Mouse (Mus musculus): ENCODE results near the gene Mdfi. TPM values are rescaled to one million over a fixed set of nuclear protein-coding genes. Genes with fewer than 3 reads are reported as not detected.

Gene Mdfi
- polyA plus RNA-seq, 1 experiment, result 0.03 TPM

- Histone ChIP-seq H3K4me1 (ENCODE audit: control insufficient read depth) (no peaks in the 10 kb centered on the region), H3K9me3 (ENCODE audit: control insufficient read depth, low read length) (no peaks in the 10 kb centered on the region), H3K4me3 (replicated peaks) (no peak overlapping the region), H3K36me3 (ENCODE audit: control insufficient read depth) (no peaks in the 10 kb centered on the region), H3K27me3 (ENCODE audit: control insufficient read depth) (no peaks in the 10 kb centered on the region)
- TF ChIP-seq GATA1 (IDR thresholded peaks at IDR 0.05; ENCODE audit: low read length), result no peak
- TF ChIP-seq TAL1 (IDR thresholded peaks at IDR 0.05; ENCODE audit: low read length), result no peak
These were observed 20.0 kb downstream of the Mdfi start for GRCm38 (mm10) chr17:47814496-47814895.

GRCm38 (mm10) chr17:47813616-47814015 is 20.9 kb downstream of the Mdfi start:
- H3K36me3 ChIP-seq (ENCODE audit: control insufficient read depth), result no peaks in the 10 kb centered on the region
- no peak overlapping the region for H3K4me3 ChIP-seq (replicated peaks)

GRCm38 (mm10) chr17:47812200-47812599 is 22.3 kb downstream of the Mdfi start:
- no peak for TF ChIP-seq TAL1 (IDR thresholded peaks at IDR 0.05; ENCODE audit: low read length)
- no peak for TF ChIP-seq GATA1 (IDR thresholded peaks at IDR 0.05; ENCODE audit: low read length)
- Histone ChIP-seq H3K4me3 (replicated peaks) (no peak overlapping the region), H3K36me3 (ENCODE audit: control insufficient read depth) (no peaks in the 10 kb centered on the region), H3K27me3 (ENCODE audit: control insufficient read depth) (no peaks in the 10 kb centered on the region), H3K4me1 (ENCODE audit: control insufficient read depth) (no peaks in the 10 kb centered on the region), H3K9me3 (ENCODE audit: control insufficient read depth, low read length) (no peaks in the 10 kb centered on the region)

More at GRCm38 (mm10) chr17:47813616-47814015, 20.9 kb downstream of the Mdfi start:
- Histone ChIP-seq H3K9me3 (ENCODE audit: control insufficient read depth, low read length) (no peaks in the 10 kb centered on the region), H3K27me3 (ENCODE audit: control insufficient read depth) (no peaks in the 10 kb centered on the region), H3K4me1 (ENCODE audit: control insufficient read depth) (no peaks in the 10 kb centered on the region)
- TF ChIP-seq TAL1 (IDR thresholded peaks at IDR 0.05; ENCODE audit: low read length) (no peak), GATA1 (IDR thresholded peaks at IDR 0.05; ENCODE audit: low read length) (no peak)

GRCm38 (mm10) chr17:47811265-47811800 is 23.2 kb downstream of the Mdfi start:
- Histone ChIP-seq H3K27me3 (ENCODE audit: control insufficient read depth) (no peaks in the 10 kb centered on the region), H3K36me3 (ENCODE audit: control insufficient read depth) (no peaks in the 10 kb centered on the region), H3K4me1 (ENCODE audit: control insufficient read depth) (no peaks in the 10 kb centered on the region), H3K9me3 (ENCODE audit: control insufficient read depth, low read length) (no peaks in the 10 kb centered on the region), H3K4me3 (replicated peaks) (no peak overlapping the region)
- TF ChIP-seq TAL1 (IDR thresholded peaks at IDR 0.05; ENCODE audit: low read length) (no peak), GATA1 (IDR thresholded peaks at IDR 0.05; ENCODE audit: low read length) (no peak)

GRCm38 (mm10) chr17:47806230-47806629 is 28.3 kb downstream of the Mdfi start:
- no peaks in the 10 kb centered on the region for H3K27me3 ChIP-seq (ENCODE audit: control insufficient read depth)
- no peaks in the 10 kb centered on the region for H3K36me3 ChIP-seq (ENCODE audit: control insufficient read depth)
- H3K4me3 ChIP-seq (replicated peaks), result no peak overlapping the region
- no peaks in the 10 kb centered on the region for H3K9me3 ChIP-seq (ENCODE audit: control insufficient read depth, low read length)
- TF ChIP-seq GATA1 (IDR thresholded peaks at IDR 0.05; ENCODE audit: low read length), result no peak
- TF ChIP-seq TAL1 (IDR thresholded peaks at IDR 0.05; ENCODE audit: low read length), result no peak
- H3K4me1 ChIP-seq (ENCODE audit: control insufficient read depth), result no peaks in the 10 kb centered on the region

- Histone ChIP-seq H3K4me1 (ENCODE audit: control insufficient read depth) (no peaks in the 10 kb centered on the region), H3K9me3 (ENCODE audit: control insufficient read depth, low read length) (no peaks in the 10 kb centered on the region), H3K36me3 (ENCODE audit: control insufficient read depth) (no peaks in the 10 kb centered on the region), H3K27me3 (ENCODE audit: control insufficient read depth) (no peaks in the 10 kb centered on the region), H3K4me3 (replicated peaks) (no peak overlapping the region)
- TF ChIP-seq TAL1 (IDR thresholded peaks at IDR 0.05; ENCODE audit: low read length) (no peak), GATA1 (IDR thresholded peaks at IDR 0.05; ENCODE audit: low read length) (no peak)
These were observed 29.2 kb downstream of the Mdfi start for GRCm38 (mm10) chr17:47805047-47805835.

GRCm38 (mm10) chr17:47803662-47804061 is 30.8 kb downstream of the Mdfi start:
- no peaks in the 10 kb centered on the region for H3K4me1 ChIP-seq (ENCODE audit: control insufficient read depth)
- TF ChIP-seq TAL1 (IDR thresholded peaks at IDR 0.05; ENCODE audit: low read length) (no peak), GATA1 (IDR thresholded peaks at IDR 0.05; ENCODE audit: low read length) (no peak)
- H3K36me3 ChIP-seq (ENCODE audit: control insufficient read depth), result no peaks in the 10 kb centered on the region
- no peak overlapping the region for H3K4me3 ChIP-seq (replicated peaks)
- H3K9me3 ChIP-seq (ENCODE audit: control insufficient read depth, low read length), result no peaks in the 10 kb centered on the region
- no peaks in the 10 kb centered on the region for H3K27me3 ChIP-seq (ENCODE audit: control insufficient read depth)

- no peaks in the 10 kb centered on the region for H3K4me1 ChIP-seq (ENCODE audit: control insufficient read depth)
- TF ChIP-seq GATA1 (IDR thresholded peaks at IDR 0.05; ENCODE audit: low read length), result no peak
- no peak for TF ChIP-seq TAL1 (IDR thresholded peaks at IDR 0.05; ENCODE audit: low read length)
- no peak overlapping the region for H3K4me3 ChIP-seq (replicated peaks)
- no peaks in the 10 kb centered on the region for H3K9me3 ChIP-seq (ENCODE audit: control insufficient read depth, low read length)
- H3K36me3 ChIP-seq (ENCODE audit: control insufficient read depth), result no peaks in the 10 kb centered on the region
- no peaks in the 10 kb centered on the region for H3K27me3 ChIP-seq (ENCODE audit: control insufficient read depth)
These were observed 31.7 kb downstream of the Mdfi start for GRCm38 (mm10) chr17:47802806-47803205.

- no peaks in the 10 kb centered on the region for H3K27me3 ChIP-seq (ENCODE audit: control insufficient read depth)
- TF ChIP-seq TAL1 (IDR thresholded peaks at IDR 0.05; ENCODE audit: low read length) (no peak), GATA1 (IDR thresholded peaks at IDR 0.05; ENCODE audit: low read length) (no peak)
- no peak overlapping the region for H3K4me3 ChIP-seq (replicated peaks)
- no peaks in the 10 kb centered on the region for H3K9me3 ChIP-seq (ENCODE audit: control insufficient read depth, low read length)
- H3K4me1 ChIP-seq (ENCODE audit: control insufficient read depth), result peaks cover 5% of the 10 kb centered on the region
- no peaks in the 10 kb centered on the region for H3K36me3 ChIP-seq (ENCODE audit: control insufficient read depth)
These were observed 37.1 kb downstream of the Mdfi start for GRCm38 (mm10) chr17:47797383-47797782.

All from erythroblast, embryonic 14.5 days (primary cell).